Mouse (Mus musculus) embryonic fibroblast, embryonic 13.5 days (primary cell): ENCODE measurements around the gene Olfr172. TPM values are rescaled to one million over a fixed set of nuclear protein-coding genes. Genes with fewer than 3 reads are reported as not detected.

Experiments used
- H3K27ac ChIP-seq: 2 replicates; pipeline ENCODE4 v1.5.1; 2012; ENCODE audit warnings: low read length, control low read depth, inconsistent platforms; ENCODE audit not compliant: insufficient read depth
- H3K4me1 ChIP-seq: 2 replicates; pipeline ENCODE4 v1.6.1; 2011; ENCODE audit warnings: low read length; ENCODE audit not compliant: control insufficient read depth, insufficient read depth
- H3K4me3 ChIP-seq: 2 replicates; pipeline ENCODE4 v1.5.1; 2011; ENCODE audit warnings: mild to moderate bottlenecking, control low read depth, low read length; ENCODE audit not compliant: insufficient read depth
- CTCF ChIP-seq: IDR thresholded peaks from 2 replicates; pipeline ENCODE4 v1.5.1; 2011; ENCODE audit warnings: mild to moderate bottlenecking, control low read depth, low read length, moderate library complexity, borderline replicate concordance; ENCODE audit not compliant: insufficient read depth
- POLR2A ChIP-seq: IDR thresholded peaks from 2 replicates; pipeline ENCODE4 v1.6.1; 2011; ENCODE audit warnings: low read depth, mild to moderate bottlenecking, control low read depth, low read length, moderate library complexity
- polyA plus RNA-seq: library from polyadenylated mRNA; stranded (reverse); fragments of >200 nt; gene quantifications from 2 replicates; pipeline ENCODE4 v1.2.4, GENCODE M21; 2011; ENCODE audit warnings: low read depth; ENCODE audit not compliant: missing spikeins, insufficient read length

Olfr172 gene
- polyA plus RNA-seq, 1 experiment = not detected

GRCm38 (mm10) chr16:58726680-58727476 is 36.1 kb downstream of the Olfr172 start:
- H3K4me3 ChIP-seq = no peak overlapping the region
- TF ChIP-seq CTCF = no peak
- TF ChIP-seq POLR2A = no peak
- no peak overlapping the region for H3K27ac ChIP-seq
- H3K4me1 ChIP-seq = peaks cover 3% of the 10 kb centered on the region; the same call in 1 of the 2 replicates

- Histone ChIP-seq H3K27ac (no peak overlapping the region), H3K4me1 (no peaks in the 10 kb centered on the region), H3K4me3 (no peak overlapping the region)
- TF ChIP-seq POLR2A (no peak), CTCF (no peak)
Observed at GRCm38 (mm10) chr16:58722292-58722691, 40.7 kb downstream of the Olfr172 start.

GRCm38 (mm10) chr16:58718666-58719120 is 44.3 kb downstream of the Olfr172 start, which contains the start of gene Gpr15:
Gene Gpr15 (minus strand): TSS chr16:58719070.
- Histone ChIP-seq H3K4me3 (no peak within 1 kb of the TSS), H3K4me1 (no peaks in the 10 kb centered on the region), H3K27ac (no peak within 1 kb of the TSS)
- TF ChIP-seq CTCF (no peak), POLR2A (no peak)

- H3K4me3 ChIP-seq = no peak overlapping the region
- H3K27ac ChIP-seq = no peak overlapping the region
- no peaks in the 10 kb centered on the region for H3K4me1 ChIP-seq
- TF ChIP-seq POLR2A (no peak), CTCF (no peak)
Observed at GRCm38 (mm10) chr16:58715018-58715417, 48.0 kb downstream of the Olfr172 start.

GRCm38 (mm10) chr16:58713128-58713527 is 49.8 kb downstream of the Olfr172 start:
- H3K4me1 ChIP-seq = no peaks in the 10 kb centered on the region
- H3K4me3 ChIP-seq = no peak overlapping the region
- H3K27ac ChIP-seq = no peak overlapping the region
- no peak for TF ChIP-seq CTCF
- TF ChIP-seq POLR2A = no peak

- no peak overlapping the region for H3K4me3 ChIP-seq
- no peaks in the 10 kb centered on the region for H3K4me1 ChIP-seq
- no peak for TF ChIP-seq CTCF
- TF ChIP-seq POLR2A = no peak
- H3K27ac ChIP-seq = no peak overlapping the region
Observed at GRCm38 (mm10) chr16:58712221-58712620, 50.8 kb downstream of the Olfr172 start.

Other genes with a start within 250 kb of the Olfr172 start
- 8.0 and 11.2 TPM in 2 replicates for gene St3gal6, start 238.9 kb downstream of the Olfr172 start, polyA plus RNA-seq
- gene Gm813, start 146.2 kb downstream of the Olfr172 start, polyA plus RNA-seq = not detected in 2 replicates
- not detected in 2 replicates for gene E330017A01Rik, start 124.4 kb downstream of the Olfr172 start, polyA plus RNA-seq
- gene Cpox, start 92.9 kb downstream of the Olfr172 start, polyA plus RNA-seq = 30.4 and 33.2 TPM in 2 replicates
- gene Gpr15, start 44.1 kb downstream of the Olfr172 start, polyA plus RNA-seq = not detected in 2 replicates
- 98.1 and 112 TPM in 2 replicates for gene Cldnd1, start 35.3 kb downstream of the Olfr172 start, polyA plus RNA-seq
- not detected in 2 replicates for gene Olfr173, start 37.1 kb upstream of the Olfr172 start, polyA plus RNA-seq
- gene Olfr175-ps1, start 63.6 kb upstream of the Olfr172 start, polyA plus RNA-seq = not detected in 2 replicates
- not detected in 2 replicates for gene Olfr177, start 111.6 kb upstream of the Olfr172 start, polyA plus RNA-seq
- gene Olfr178, start 128.9 kb upstream of the Olfr172 start, polyA plus RNA-seq = not detected in 2 replicates
- gene Olfr181, start 165.6 kb upstream of the Olfr172 start, polyA plus RNA-seq = not detected in 2 replicates
- gene Olfr180, start 166.2 kb upstream of the Olfr172 start, polyA plus RNA-seq = not detected in 2 replicates
- not detected in 2 replicates for gene Olfr183, start 232.2 kb upstream of the Olfr172 start, polyA plus RNA-seq